Mouse (Mus musculus): ENCODE results near the gene Mgat2.

- no peak for TF ChIP-seq CTCF (conservative IDR thresholded peaks at IDR 0.05; ENCODE audit: insufficient read depth, insufficient read length, low read depth, low read length)
- TF ChIP-seq POLR2A (IDR thresholded peaks at IDR 0.05; ENCODE audit: low read depth, low read length) = no peak
Observed at GRCm38 (mm10) chr12:69156436-69156835, 27.5 kb upstream of the Mgat2 start.
